Mouse (Mus musculus) left cerebral cortex, postnatal 10 days (tissue): Measurements from ENCODE around the gene B3galt6. TPM values are rescaled to one million over a fixed set of nuclear protein-coding genes. Genes with fewer than 3 reads are reported as not detected.

Experiments used
- DNase-seq, 2 experiments: peaks; one replicate each; pipeline ENCODE4 v3.0.0; 2021 to 2022; ENCODE audit warnings: low spot score in 2 of 2, mixed read lengths in 1 of 2; ENCODE audit errors: extremely low spot score in 1 of 2
- intact Hi-C: fragments of 180-260 bp; cut with DNase I; formaldehyde crosslinking; loops from one replicate; pipeline ENCODE4 v1.15.1; 2025
- total RNA-seq, 2 experiments: library from RNA; stranded (reverse); gene quantifications; 2 replicates each; pipeline ENCODE4 v1.2.3; 2021

B3galt6 gene
- total RNA-seq, 2 experiments from 2014 or later, result 11.4 to 11.8 TPM

GRCm38 (mm10) chr4:155943049-155943452 is 49.4 kb downstream of the B3galt6 start:
- intact Hi-C loops, result loop anchor here (2.0 kb wide), 1 partner anchor 40 kb away; no protein-coding TSS in a partner anchor
- DNase-seq, result peak; percentile 54 to 73

Other genes starting within 250 kb of the B3galt6 start
- 10 to 100 TPM; 56.0 to 57.9 TPM for gene Atad3a, start 231.6 kb downstream of the B3galt6 start, total RNA-seq
- gene Vwa1, start 218.0 kb downstream of the B3galt6 start, total RNA-seq, result 10 to 100 TPM; 14.6 to 19.3 TPM
- gene Tmem88b, start 206.8 kb downstream of the B3galt6 start, total RNA-seq, result 1 to 10 TPM; 3.0 to 5.4 TPM
- not detected for gene Ankrd65, start 202.2 kb downstream of the B3galt6 start, total RNA-seq
- gene Mrpl20, start 189.8 kb downstream of the B3galt6 start, total RNA-seq, result 100 to 1,000 TPM; 103 to 111 TPM
- 10 to 100 TPM; 68.7 to 71.2 TPM for gene Ccnl2, start 180.2 kb downstream of the B3galt6 start, total RNA-seq
- gene Aurkaip1, start 161.4 kb downstream of the B3galt6 start, total RNA-seq, result 10 to 100 TPM; 81.6 to 82.6 TPM
- gene Mxra8, start 153.0 kb downstream of the B3galt6 start, total RNA-seq, result 10 to 100 TPM; 10.6 to 14.1 TPM
- 10 to 100 TPM; 70.6 to 74.2 TPM for gene Dvl1, start 145.2 kb downstream of the B3galt6 start, total RNA-seq
- gene Tas1r3, start 129.3 kb downstream of the B3galt6 start, total RNA-seq, result under 1 TPM; 0.13 to 0.22 TPM
- gene Cptp, start 123.2 kb downstream of the B3galt6 start, total RNA-seq, result 10 to 100 TPM; 29.6 to 30.8 TPM
- gene Ints11, start 123.1 kb downstream of the B3galt6 start, total RNA-seq, result 10 to 100 TPM; 38.3 to 39.8 TPM
- 10 to 100 TPM; 66.0 to 71.2 TPM for gene Pusl1, start 100.9 kb downstream of the B3galt6 start, total RNA-seq
- gene Acap3, start 100.8 kb downstream of the B3galt6 start, total RNA-seq, result 100 to 1,000 TPM; 144 to 146 TPM
- gene Ube2j2, start 48.8 kb downstream of the B3galt6 start, total RNA-seq, result 10 to 100 TPM; 84.9 to 93.8 TPM
- 10 to 100 TPM; 19.2 to 20.9 TPM for gene C1qtnf12, start 30.3 kb downstream of the B3galt6 start, total RNA-seq
- gene Sdf4, start 223 bp upstream of the B3galt6 start, total RNA-seq, result 100 to 1,000 TPM; 136 to 139 TPM
- gene Tnfrsf4, start 21.2 kb upstream of the B3galt6 start, total RNA-seq, result 1 to 10 TPM in 1 of 2 experiments, under 1 TPM in 1; 0.32 to 1.4 TPM
- gene Tnfrsf18, start 33.5 kb upstream of the B3galt6 start, total RNA-seq, result not detected
- gene Ttll10, start 66.8 kb upstream of the B3galt6 start, total RNA-seq, result not detected
- 10 to 100 TPM; 26.5 to 27.9 TPM for gene 9430015G10Rik, start 117.3 kb upstream of the B3galt6 start, total RNA-seq
- under 1 TPM; 0.22 to 0.34 TPM for gene Rnf223, start 137.9 kb upstream of the B3galt6 start, total RNA-seq
- gene Agrn, start 204.8 kb upstream of the B3galt6 start, total RNA-seq, result 100 to 1,000 TPM; 237 to 253 TPM
- under 1 TPM; 0.49 to 0.79 TPM for gene Isg15, start 208.2 kb upstream of the B3galt6 start, total RNA-seq
- 1 to 10 TPM; 3.2 to 4.2 TPM for gene AW011738, start 210.7 kb upstream of the B3galt6 start, total RNA-seq
- gene Perm1, start 223.2 kb upstream of the B3galt6 start, total RNA-seq, result under 1 TPM; 0.22 to 0.28 TPM
- 10 to 100 TPM; 33.0 to 37.4 TPM for gene Plekhn1, start 242.2 kb upstream of the B3galt6 start, total RNA-seq
- gene Noc2l, start 243.4 kb upstream of the B3galt6 start, total RNA-seq, result 10 to 100 TPM; 61.8 to 63.1 TPM